Mouse (Mus musculus): ENCODE data around the gene Pnmt. TPM values are rescaled to one million over a fixed set of nuclear protein-coding genes. Genes with fewer than 3 reads are reported as not detected.
A peak's percentile ranks its signal among the peaks of the same experiment; 100 is the strongest.

The Pnmt gene
- total and polyA plus RNA-seq, 3 experiments, result not detected

DNA sequence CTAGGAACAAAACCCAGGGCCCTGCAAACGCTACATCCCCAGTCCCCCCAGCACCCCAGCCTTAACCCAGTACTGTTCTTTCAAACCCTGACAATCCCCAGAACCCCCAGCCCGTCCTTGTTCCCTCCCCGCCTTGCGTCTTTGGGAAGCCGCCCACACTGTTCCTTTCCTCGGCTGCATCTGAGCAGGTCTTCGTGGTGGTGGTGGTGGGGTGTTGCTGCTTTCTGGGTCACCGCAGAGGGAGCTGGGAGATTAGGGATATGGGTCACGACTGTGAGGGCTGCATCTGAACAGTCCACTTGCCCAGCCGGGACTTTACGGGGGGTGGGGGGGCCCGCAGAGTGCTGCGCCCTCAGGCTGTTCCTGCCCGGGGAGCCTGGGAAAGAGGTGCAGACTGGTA lies 31.8 kb upstream of the Pnmt start:
- Histone ChIP-seq H3K4me3 (ENCODE audit: control insufficient read depth in 1 of 2, insufficient read depth in 1 of 2, low read depth in 2 of 2, low read length in 2 of 2) (no peak overlapping the region), H3K9me3 (replicated peaks; ENCODE audit: insufficient read depth, low read length) (no peaks in the 10 kb centered on the region), H3K79me2 (ENCODE audit: control insufficient read depth, insufficient read depth, low read length, poor library complexity) (peaks cover 10% of the 10 kb centered on the region), H3K27ac (ENCODE audit: control insufficient read depth, low read depth, low read length) (no peak overlapping the region), H3K4me1 (ENCODE audit: control insufficient read depth in 1 of 2, insufficient read depth in 2 of 2, low read length in 2 of 2) (peaks cover 10 to 32% of the 10 kb centered on the region in 2 experiments), H3K9ac (ENCODE audit: control insufficient read depth, low read depth, low read length, poor library complexity, severe bottlenecking) (no peak overlapping the region), H3K36me3 (ENCODE audit: control insufficient read depth in 1 of 2, insufficient read depth in 2 of 2, low read length in 2 of 2) (peaks cover 0 to 17% of the 10 kb centered on the region in 2 experiments; a peak in 2 of 4 replicates), H3K27me3 (ENCODE audit: control insufficient read depth in 1 of 2, insufficient read depth in 2 of 2, low read length in 2 of 2) (no peaks in the 10 kb centered on the region)
- no peak for DNase-seq (ENCODE audit: low read depth, low spot score)
- no peak for TF ChIP-seq ZKSCAN1 (IDR thresholded peaks at IDR 0.05; ENCODE audit: low read depth, low read length)
- no peak for TF ChIP-seq CHD1 (IDR thresholded peaks at IDR 0.05; ENCODE audit: low read depth, low read length)

DNA sequence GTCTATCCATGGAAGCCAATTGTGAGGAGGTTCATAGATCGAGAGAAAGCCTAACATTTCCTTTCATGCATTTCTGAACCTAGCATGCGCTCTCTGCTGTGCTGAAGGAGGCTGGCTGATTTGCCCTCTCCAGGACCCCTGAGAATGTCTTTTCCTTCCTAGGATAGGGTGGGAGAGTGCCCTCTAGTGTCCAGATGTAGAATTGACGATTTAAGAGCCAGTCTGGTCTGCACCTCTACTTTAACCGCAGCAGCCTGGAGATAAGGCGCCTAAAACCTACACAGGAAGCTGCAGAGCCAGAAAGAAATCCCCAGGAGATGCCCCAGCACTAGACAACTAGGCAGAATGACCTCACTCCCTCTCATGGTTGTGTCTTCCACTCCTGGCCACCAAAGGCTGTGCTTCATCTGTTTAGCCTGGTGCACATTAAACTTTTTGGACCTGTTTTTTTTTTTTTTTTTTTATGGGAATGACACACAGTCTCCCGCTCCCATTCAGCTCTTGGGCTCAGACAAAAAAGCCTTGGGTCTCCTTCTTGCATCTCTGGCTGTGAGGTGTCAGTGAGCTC lies 30.4 kb upstream of the Pnmt start:
- Histone ChIP-seq H3K9me3 (replicated peaks; ENCODE audit: insufficient read depth, low read length) (no peaks in the 10 kb centered on the region), H3K9ac (ENCODE audit: control insufficient read depth, low read depth, low read length, poor library complexity, severe bottlenecking) (no peak overlapping the region), H3K4me1 (ENCODE audit: control insufficient read depth in 1 of 2, insufficient read depth in 2 of 2, low read length in 2 of 2) (peaks cover 9 to 28% of the 10 kb centered on the region in 2 experiments), H3K4me3 (ENCODE audit: control insufficient read depth in 1 of 2, insufficient read depth in 1 of 2, low read depth in 2 of 2, low read length in 2 of 2) (no peak overlapping the region), H3K27ac (ENCODE audit: control insufficient read depth, low read depth, low read length) (peak overlapping the region; percentile 24; the same call in 1 of the 2 replicates), H3K79me2 (ENCODE audit: control insufficient read depth, insufficient read depth, low read length, poor library complexity) (peaks cover 23% of the 10 kb centered on the region), H3K27me3 (ENCODE audit: control insufficient read depth in 1 of 2, insufficient read depth in 2 of 2, low read length in 2 of 2) (no peaks in the 10 kb centered on the region), H3K36me3 (ENCODE audit: control insufficient read depth in 1 of 2, insufficient read depth in 2 of 2, low read length in 2 of 2) (peaks cover 0 to 17% of the 10 kb centered on the region in 2 experiments; a peak in 2 of 4 replicates)
- peak; percentile 96 for DNase-seq (ENCODE audit: low read depth, low spot score)
- TF ChIP-seq BHLHE40 (IDR thresholded peaks at IDR 0.05; ENCODE audit: borderline replicate concordance, low read depth, low read length) (no peak), POLR2A (IDR thresholded peaks at IDR 0.05; ENCODE audit: control insufficient read depth in 1 of 2, insufficient read depth in 1 of 2, low read depth in 1 of 2, low read length in 2 of 2, poor library complexity in 1 of 2) (no peak), ZNF384 (IDR thresholded peaks at IDR 0.05; ENCODE audit: low read depth, low read length) (peak; percentile 66; the same call in 1 of the 2 replicates), KAT2A (conservative IDR thresholded peaks at IDR 0.05; ENCODE audit: low read depth, low read length) (no peak), GATA1 (IDR thresholded peaks at IDR 0.05; ENCODE audit: low read depth, low read length) (peak; percentile 96), SIN3A (IDR thresholded peaks at IDR 0.05; ENCODE audit: low read length) (peak; percentile 82), ETS1 (IDR thresholded peaks at IDR 0.05; ENCODE audit: low read depth, low read length) (peak; percentile 79), RAD21 (IDR thresholded peaks at IDR 0.05; ENCODE audit: low read depth, low read length) (peak; percentile 30), USF1 (IDR thresholded peaks at IDR 0.05; ENCODE audit: low read depth, low read length) (no peak), CHD2 (IDR thresholded peaks at IDR 0.05; ENCODE audit: low read length) (no peak), EP300 (IDR thresholded peaks at IDR 0.05; ENCODE audit: low read depth in 1 of 2, low read length in 2 of 2) (peak; percentile 58 to 65), CTCF (IDR thresholded peaks at IDR 0.05 in 2 of 3, conservative IDR thresholded peaks at IDR 0.05 in 1 of 3; ENCODE audit: control insufficient read depth in 1 of 3, insufficient read depth in 1 of 3, low read depth in 2 of 3, low read length in 3 of 3, poor library complexity in 1 of 3, severe bottlenecking in 1 of 3) (peak; percentile 63 to 95 (median 92)), SMC3 (IDR thresholded peaks at IDR 0.05; ENCODE audit: low read depth, low read length) (peak; percentile 62), CHD1 (IDR thresholded peaks at IDR 0.05; ENCODE audit: low read depth, low read length) (peak; percentile 38; the same call in 1 of the 2 replicates), ELF1 (IDR thresholded peaks at IDR 0.05; ENCODE audit: low read depth, low read length) (peak; percentile 75), NELFE (IDR thresholded peaks at IDR 0.05; ENCODE audit: low read depth, low read length) (no peak), MAX (IDR thresholded peaks at IDR 0.05; ENCODE audit: low read length) (no peak), NRF1 (IDR thresholded peaks at IDR 0.05; ENCODE audit: insufficient read depth, low read depth, low read length, poor library complexity, severe bottlenecking) (no peak), USF2 (IDR thresholded peaks at IDR 0.05; ENCODE audit: borderline replicate concordance in 1 of 2, insufficient read depth in 1 of 2, low read depth in 1 of 2, low read length in 2 of 2) (no peak), TCF12 (IDR thresholded peaks at IDR 0.05; ENCODE audit: low read depth, low read length) (no peak), JUND (IDR thresholded peaks at IDR 0.05; ENCODE audit: low read depth, low read length) (no peak), POLR2AphosphoS5 (IDR thresholded peaks at IDR 0.05; ENCODE audit: borderline replicate concordance, low read depth, low read length) (no peak), E2F4 (IDR thresholded peaks at IDR 0.05; ENCODE audit: borderline replicate concordance, low read depth, low read length) (no peak), MXI1 (IDR thresholded peaks at IDR 0.05; ENCODE audit: low read depth, low read length) (peak; percentile 28; the same call in 1 of the 2 replicates), RCOR1 (IDR thresholded peaks at IDR 0.05; ENCODE audit: low read depth, low read length) (peak; percentile 68; the same call in 1 of the 2 replicates), MEF2A (IDR thresholded peaks at IDR 0.05; ENCODE audit: extremely low read depth, insufficient replicate concordance, low read depth, low read length, poor library complexity, severe bottlenecking) (no peak), GABPA (IDR thresholded peaks at IDR 0.05; ENCODE audit: low read depth, low read length) (no peak), TBP (IDR thresholded peaks at IDR 0.05; ENCODE audit: low read depth, low read length) (peak; percentile 39; the same call in 1 of the 2 replicates), POLR2AphosphoS2 (IDR thresholded peaks at IDR 0.05; ENCODE audit: low read length) (no peak), TAL1 (IDR thresholded peaks at IDR 0.05; ENCODE audit: low read length) (0 out of 2 replicates have a peak, but pooled peaks have one; percentile 8)

Data from MEL (cell line).